Mouse (Mus musculus) monocyte, adult 59 days (primary cell): ENCODE results near the gene D630045J12Rik. TPM values are rescaled to one million over a fixed set of nuclear protein-coding genes. Genes with fewer than 3 reads are reported as not detected.

Experiments
- total RNA-seq, 2 experiments: library from RNA; stranded (reverse); gene quantifications; one replicate each; pipeline ENCODE4 v1.2.4; 2023

D630045J12Rik gene
- not detected for total RNA-seq

GRCm38 (mm10) chr6:38253736-38254641, at the start of gene D630045J12Rik:
Gene D630045J12Rik, minus strand, starts transcription at chr6:38254009.

DNA sequence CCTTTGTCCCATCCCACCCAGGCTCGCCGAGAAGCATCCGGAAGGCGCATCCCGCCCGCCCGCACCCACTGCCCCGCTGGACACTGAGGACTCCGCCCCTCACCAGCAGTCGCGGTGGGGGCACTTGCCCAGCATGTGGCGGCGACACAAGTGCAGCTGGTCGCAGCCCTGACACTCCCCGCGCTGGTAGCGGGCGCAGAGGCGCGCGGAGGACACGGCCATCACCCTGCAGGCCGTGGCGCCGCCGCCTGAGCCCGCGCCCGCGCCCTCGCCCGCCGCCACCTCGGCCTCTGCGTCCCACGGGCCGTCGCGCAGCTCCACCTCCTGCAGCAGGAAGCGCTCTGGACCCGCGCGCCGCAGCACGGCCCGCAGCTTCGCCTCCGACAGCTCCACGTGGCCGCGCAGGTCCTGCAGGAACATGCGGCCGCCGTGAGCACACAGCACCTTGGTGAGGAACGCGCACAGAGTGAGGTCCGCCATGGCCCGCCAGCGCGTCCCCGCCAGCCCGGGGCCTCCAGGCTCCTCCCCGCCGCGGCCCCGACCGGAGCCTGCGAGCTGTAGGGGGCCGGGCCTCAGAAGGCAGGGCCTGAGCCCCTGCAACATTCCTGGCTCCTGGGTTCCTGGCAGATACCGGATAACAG, 45.1 kb upstream of the D630045J12Rik start, which contains the start of gene Zc3hav1l:
Zc3hav1l (minus strand) TSS at position 499 of the 641 bp plus-strand sequence.

GRCm38 (mm10) chr6:38124207-38124835, 129.5 kb downstream of the D630045J12Rik start, which contains the start of gene Atp6v0a4:
Gene Atp6v0a4, minus strand, starts transcription at chr6:38124586.

DNA sequence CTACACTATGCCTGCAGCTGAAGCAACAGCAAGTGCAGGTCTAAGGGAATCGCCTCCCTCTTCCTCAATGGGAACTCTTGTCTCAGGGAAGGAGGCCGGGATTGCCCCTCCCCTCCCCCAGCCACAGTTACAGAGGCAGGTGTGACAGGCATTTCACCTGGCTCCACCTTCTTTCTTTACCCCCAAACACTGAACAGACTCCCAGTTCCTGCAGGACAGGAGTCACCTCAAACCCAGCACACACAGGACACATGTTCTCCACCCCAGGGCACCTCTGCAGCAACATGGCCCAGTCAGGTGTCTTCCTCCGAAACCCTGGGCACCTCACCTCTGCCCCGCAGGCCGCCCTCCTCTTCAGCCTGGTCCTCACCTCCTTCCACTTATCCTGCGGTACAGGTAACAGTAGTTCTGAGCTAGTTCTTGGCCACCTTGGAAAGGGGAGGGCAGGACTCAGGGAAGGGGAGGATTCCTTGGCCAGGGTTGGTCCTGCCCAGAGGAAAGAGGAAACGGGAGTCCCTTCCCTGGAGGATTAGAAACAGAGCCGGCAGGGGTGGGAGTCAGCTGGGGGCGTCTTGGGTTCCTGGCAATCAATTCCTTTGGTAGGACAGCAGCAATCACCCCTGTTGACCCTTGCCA, 144.5 kb downstream of the D630045J12Rik start, which contains the start of gene Tmem213:
Tmem213 (plus strand) TSS at position 96 of the 636 bp plus-strand sequence.

Other genes with a start within 250 kb of the D630045J12Rik start
- gene Svopl, start 207.0 kb downstream of the D630045J12Rik start, total RNA-seq, result not detected
- gene Tmem213, start 144.8 kb downstream of the D630045J12Rik start, total RNA-seq, result not detected
- not detected for gene Atp6v0a4, start 129.4 kb downstream of the D630045J12Rik start, total RNA-seq
- under 1 TPM; 0.58 to 0.71 TPM for gene Zc3hav1l, start 45.2 kb upstream of the D630045J12Rik start, total RNA-seq
- gene Zc3hav1, start 100.6 kb upstream of the D630045J12Rik start, total RNA-seq, result 100 to 1,000 TPM; 149 to 156 TPM
- gene Ttc26, start 127.5 kb upstream of the D630045J12Rik start, total RNA-seq, result not detected
- gene Ubn2, start 179.9 kb upstream of the D630045J12Rik start, total RNA-seq, result 10 to 100 TPM; 48.6 to 59.0 TPM